Mouse (Mus musculus) adrenal gland, postnatal 36 days (tissue): ENCODE measurements around the gene Dynlt1f. TPM values are rescaled to one million over a fixed set of nuclear protein-coding genes. Genes with fewer than 3 reads are reported as not detected.
A peak's percentile ranks its signal among the peaks of the same experiment; 100 is the strongest.
"Not testable (repeated sequence)": the region's sequence is repeated elsewhere in the genome, so short reads cannot be mapped to it uniquely, and the experiment has no call there.

Experiments
- DNase-seq, 2 experiments: peaks; one replicate each; pipeline ENCODE4 v3.0.0; 2021; ENCODE audit warnings: mixed read lengths in 1 of 2
- long read RNA-seq, 2 experiments: library from polyadenylated mRNA; stranded (forward); transcript quantifications; one replicate each; pipeline ENCODE4 v2.0.0; 2021; ENCODE audit warnings: borderline sequencing depth in 2 of 2
- total RNA-seq, 2 experiments: library from RNA; stranded (reverse); gene quantifications; 2 replicates each; pipeline ENCODE4 v1.2.3; 2021

Gene Dynlt1f
- 100 to 1,000 TPM in 1 of 2 experiments, 10 to 100 TPM in 1; 90.1 to 111 TPM for total RNA-seq
- long read RNA-seq, experiment 1, transcript Dynlt1f-201 (5 exons, 771 nt): major isoform, 25 of 35 reads
- long read RNA-seq, experiment 1, partial matches to known transcripts: 3 of 35 reads
- long read RNA-seq, experiment 1, other reads (novel, unspliced or antisense): 6 of 35 reads
- long read RNA-seq, experiment 2, partial matches to known transcripts: 1 of 7 reads
- long read RNA-seq, experiment 2, other reads (novel, unspliced or antisense): 2 of 7 reads

DNA sequence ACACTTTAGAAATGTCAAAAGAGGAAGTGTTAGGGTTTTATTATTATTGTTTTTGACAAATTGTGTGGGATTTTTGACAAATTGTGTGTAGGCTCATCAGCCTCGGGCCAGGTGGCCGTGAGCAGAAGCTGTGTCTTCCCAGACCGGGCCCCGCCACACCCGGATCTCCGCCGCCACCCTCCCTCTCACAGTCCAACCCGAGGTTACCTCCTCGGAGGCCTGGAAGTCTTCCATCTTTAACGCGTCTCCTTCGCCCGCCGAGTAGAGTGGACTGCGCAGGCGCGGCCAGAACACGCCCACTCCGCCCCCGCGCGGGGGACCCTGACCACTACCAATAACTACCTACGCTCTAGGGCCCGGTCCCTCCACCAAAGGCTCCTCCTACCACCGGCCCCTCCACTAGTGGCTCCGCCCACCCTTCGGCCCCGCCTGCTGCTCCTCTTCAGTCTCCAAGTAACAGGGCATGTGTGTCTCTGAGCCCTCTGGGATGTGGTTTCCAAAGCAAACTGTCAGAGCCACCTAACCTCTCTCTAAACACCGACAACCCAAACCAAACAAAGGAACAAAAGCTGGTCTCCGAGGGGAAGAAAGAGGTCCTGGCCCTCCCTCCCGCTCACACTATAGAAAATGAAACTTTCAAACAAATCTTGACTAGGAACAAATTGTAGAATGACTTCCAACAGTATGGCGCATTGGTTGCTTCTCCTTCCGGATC lies at the start of gene Dynlt1f:
TSS of gene Dynlt1f (minus strand) at position 334 of the 715 bp plus-strand sequence.
- DNase-seq: peak; percentile 66 to 75

DNA sequence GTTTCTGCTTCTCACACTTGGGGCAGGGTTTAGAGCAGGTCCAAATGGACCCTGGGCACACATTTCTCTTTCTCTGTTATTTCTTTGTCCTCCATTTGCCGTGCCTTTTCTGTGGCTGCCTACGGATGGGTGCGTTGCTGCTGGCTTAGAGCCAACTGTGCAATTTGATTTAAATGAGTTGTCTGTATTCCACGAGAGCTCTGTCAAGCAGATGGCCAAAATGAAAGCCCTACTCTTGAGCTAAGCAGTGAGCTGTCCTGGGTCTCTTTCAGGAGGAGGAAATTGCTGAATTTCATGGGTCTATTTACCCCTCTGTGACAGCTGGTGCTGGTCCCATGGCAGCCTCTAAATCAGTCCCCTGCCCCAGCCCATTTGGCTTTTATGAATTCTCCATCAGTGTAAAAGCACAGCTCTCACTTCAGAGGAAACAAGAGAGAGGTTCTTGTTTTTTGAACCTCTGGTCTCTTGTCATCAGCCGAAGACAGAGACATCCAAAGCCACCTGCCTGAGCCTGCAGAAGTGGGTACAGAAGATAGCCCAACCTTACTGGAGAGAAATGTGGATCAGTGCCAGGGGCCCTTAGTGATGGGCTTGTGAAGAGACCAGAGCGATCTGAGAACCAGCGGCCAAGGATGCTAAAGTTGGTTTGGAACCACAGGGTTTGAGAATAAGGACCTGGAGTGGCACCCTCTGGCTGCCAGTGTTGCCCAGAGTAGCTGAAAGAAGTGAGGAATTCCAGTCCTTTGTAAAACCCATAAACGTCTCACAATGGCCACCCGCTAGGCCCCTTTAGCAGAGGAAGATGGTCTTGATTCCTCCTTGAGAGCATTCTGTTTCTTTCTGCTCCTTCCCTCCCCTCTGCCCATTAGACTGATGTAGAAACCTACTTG lies 47.9 kb upstream of the Dynlt1f start:
- not testable (repeated sequence) for DNase-seq

DNA sequence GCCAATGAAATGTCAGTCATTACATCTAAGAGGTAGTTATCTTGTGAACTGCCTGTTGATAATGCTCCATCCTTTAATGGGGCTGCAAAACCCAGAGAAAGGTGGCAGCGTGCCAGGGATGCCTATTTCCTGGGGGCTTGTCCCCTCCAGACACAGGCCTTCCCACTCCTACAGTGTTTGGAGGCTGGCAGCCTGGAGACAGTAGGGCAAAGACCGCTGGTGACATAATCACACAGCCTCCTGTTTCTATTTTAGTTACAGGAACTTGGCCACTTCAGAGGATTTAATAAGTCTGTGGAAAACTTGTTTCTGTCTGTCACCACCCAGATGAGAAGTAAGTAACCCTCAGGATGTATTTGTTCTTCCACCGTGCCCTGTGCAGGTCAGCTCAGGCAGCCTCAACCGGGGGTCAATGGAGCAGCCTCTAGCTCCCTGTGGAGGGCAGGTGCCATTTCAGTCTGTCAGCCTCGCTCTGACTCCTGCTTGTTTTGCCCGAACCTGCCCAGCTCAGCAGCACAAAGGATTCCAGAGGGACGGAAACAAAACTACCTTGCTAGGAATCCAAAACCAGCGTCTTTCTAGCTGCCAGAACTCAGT lies 47.0 kb upstream of the Dynlt1f start:
- not testable (repeated sequence) for DNase-seq

DNA sequence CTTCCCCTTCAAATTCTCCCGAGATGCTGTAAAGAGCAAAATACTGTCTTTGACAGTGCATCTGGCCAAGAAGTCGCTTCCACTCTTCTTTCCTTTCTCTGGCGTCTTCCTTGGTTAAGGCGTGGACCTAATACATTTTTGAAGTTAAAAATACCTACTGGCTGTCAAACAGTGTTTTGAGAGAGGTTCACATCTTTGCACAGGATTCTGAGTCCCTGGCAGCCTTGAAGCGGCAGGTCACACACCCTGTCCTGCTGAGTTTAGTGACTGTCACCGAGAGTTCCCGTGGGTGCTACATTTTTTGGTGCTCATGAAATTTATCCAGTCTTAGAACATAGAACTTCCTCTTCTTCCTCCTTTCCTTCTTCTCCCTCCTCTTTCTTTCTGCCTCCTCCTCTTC lies 44.4 kb upstream of the Dynlt1f start:
- DNase-seq: not testable (repeated sequence)

DNA sequence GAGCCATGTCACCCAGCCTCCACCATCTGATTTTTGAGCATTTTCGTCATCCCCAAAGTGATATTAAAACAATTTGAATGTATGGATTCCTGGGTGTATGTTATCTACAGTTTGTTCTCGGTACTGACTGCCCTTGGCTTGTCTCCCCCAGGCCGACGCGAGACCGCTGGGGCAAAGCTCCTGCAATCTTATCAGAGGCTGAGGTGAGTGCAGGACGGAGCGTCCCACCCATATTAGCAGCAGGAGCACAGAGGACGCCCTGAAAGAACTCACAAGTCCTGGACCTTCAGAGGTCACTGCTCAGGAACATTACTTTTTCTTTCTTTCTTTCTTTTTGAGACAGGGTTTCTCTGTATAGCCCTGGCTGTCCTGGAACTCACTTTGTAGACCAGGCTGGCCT lies 43.8 kb upstream of the Dynlt1f start:
- not testable (repeated sequence) for DNase-seq

DNA sequence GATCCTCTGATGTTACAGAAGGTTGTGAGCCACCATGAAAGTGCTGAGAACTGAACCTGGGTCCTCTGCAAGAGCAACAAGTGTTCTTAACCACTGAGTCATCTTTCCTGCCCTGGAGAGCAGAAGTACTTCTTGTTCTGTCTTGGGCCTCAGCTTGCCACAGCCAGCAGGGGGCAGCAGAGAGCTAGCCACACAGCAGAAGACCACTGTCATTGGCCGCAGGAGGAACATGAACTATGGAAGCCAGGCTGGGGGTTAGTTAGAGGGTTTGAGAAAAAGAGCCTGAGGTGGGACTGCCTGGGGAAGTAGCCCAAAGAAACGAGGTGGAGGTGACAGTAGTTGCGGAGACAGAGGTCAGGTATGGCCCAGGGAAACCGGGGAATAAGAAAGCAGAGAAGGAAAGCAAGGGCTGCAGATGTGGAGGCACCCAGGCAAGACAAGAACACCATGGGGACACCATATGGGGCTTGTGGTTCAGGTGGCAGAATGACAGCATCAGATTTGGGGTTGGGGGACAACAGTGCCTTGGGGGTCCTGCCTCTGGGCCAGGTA lies 41.6 kb upstream of the Dynlt1f start:
- peak; percentile 57 to 59 for DNase-seq

DNA sequence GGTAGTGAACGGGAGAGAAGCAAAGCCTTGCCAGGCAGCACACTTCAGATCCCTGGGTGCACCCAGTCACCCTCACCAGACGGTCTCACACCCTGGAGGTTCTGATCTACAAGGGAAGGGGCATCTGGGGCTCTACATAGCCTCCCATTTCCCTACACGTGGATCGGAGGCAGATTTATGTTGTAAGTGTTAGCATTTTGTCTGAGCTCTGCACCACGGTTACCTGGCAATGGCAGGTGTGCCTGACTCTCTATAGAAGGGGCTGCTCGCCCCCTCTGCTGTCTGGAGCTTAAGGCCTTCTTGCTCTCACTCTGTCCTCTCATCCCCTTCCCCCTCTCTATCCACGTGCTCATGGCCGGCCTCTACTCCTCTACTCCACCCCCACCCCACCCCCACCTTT lies 40.8 kb upstream of the Dynlt1f start:
- not testable (repeated sequence) for DNase-seq

DNA sequence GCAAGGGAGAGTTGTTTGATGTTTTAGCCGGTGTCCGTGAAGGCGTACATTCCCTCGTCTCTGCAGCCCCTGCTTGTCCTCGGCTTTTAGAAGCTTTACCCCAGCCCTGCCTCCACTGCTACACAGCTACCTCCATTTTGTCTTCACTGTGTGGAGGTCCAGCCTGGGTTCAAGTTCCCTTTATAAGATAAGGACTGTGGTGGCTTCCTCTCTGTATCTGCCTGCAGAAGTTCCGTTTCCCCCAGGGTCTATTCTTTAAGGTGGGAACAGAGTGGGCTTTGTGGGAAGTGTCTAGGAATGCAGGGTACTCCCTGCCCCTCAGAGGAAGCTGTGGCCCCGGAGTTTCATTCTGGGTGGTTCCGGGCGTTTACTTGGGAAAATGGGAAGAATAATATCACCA lies 40.0 kb upstream of the Dynlt1f start:
- DNase-seq: not testable (repeated sequence)

DNA sequence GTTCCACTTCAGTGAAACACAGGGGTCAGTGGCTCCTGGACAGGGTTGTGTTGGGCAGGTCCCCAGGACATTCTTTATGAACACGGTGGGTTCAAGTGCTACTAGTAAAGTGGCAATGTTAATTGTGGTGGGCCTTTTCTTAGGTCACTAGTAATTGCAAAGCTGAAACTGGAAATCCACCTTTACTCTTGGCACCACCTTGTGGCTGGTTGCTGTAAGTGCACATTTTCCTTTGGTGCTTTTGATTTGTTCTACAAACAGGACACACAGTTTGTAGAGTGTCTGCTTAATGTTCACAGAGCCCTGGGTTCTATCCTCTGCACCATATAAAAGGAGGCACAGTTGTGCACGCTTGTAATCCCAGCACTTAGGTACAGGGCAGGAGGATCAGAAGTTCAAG lies 35.9 kb upstream of the Dynlt1f start:
- DNase-seq: peak; percentile 82 to 88

DNA sequence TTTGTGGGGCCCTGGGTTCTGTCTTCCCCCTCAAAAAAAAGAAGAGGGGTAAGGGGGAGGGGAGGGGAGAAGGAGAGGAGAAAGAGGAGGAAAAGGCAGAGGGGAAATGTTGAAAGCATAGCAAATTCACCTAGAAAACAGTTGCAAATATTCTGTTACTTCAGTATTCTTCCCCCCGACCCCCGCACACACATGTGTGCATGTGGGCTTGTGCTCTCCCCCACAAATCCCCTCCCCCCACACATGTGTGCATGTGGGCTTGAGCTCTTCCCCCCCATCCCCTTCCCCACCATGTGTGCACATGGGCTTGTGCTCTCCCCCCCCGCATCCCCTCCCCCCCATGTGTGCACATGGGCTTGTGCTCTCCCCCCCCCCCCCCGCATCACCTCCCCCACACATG lies 33.6 kb upstream of the Dynlt1f start:
- DNase-seq: not testable (repeated sequence)

DNA sequence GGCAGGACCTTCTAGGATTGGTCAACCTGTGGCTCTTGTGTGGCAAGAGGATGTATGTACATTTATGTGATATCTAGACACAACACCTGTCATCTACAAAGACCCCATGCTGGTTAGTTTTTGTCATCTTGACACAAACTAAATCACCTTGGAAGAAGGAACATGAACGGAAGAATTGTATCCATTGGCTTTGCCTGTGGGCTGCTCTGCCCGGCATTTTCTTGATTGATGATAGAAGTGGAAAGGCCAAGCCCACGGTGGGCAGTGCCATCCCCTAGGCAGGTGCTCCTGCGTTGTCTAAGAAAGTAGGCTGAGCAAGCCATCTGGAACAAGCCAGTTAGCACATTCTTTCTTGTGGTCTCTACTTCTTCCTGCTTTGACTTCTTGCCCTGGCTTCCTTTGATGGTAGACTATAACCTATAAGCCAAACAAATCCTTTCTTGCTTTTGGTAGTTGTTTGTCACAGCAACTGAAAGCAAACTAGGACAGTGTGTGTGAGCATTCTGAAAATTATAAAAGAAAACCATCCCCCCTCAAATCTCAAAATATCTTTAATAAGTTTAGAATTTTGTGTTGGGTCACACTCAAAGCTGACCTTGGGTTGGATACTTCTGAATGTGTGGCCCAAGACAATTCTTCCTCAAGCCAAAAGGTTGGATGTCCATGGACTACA lies 30.7 kb upstream of the Dynlt1f start:
- not testable (repeated sequence) for DNase-seq

DNA sequence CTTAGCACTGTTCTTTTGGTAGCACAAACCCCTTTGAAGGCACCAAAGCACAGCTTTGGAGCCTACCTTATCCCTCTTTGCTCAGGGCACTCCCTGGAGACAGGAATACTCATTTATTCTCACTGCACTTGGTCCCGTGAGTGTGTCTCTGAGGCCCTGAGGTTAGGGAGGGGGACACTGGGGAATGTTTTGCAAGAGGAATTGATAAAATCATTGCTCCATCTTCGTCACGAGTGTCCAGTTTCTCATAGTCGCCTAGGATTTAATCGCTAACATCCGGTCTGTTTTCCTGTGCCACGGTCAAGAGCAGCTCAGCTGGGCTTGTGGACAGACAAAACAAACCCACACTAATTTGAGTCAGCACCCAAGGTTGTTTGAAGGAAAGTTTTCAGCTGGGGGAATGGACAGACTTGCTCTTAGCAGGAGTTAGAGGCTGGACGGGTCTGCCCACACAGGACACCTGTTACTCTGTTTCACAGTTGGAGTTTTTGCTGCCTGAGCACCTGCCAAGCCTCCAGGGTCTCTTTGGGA lies 29.7 kb upstream of the Dynlt1f start:
- DNase-seq: not testable (repeated sequence)

DNA sequence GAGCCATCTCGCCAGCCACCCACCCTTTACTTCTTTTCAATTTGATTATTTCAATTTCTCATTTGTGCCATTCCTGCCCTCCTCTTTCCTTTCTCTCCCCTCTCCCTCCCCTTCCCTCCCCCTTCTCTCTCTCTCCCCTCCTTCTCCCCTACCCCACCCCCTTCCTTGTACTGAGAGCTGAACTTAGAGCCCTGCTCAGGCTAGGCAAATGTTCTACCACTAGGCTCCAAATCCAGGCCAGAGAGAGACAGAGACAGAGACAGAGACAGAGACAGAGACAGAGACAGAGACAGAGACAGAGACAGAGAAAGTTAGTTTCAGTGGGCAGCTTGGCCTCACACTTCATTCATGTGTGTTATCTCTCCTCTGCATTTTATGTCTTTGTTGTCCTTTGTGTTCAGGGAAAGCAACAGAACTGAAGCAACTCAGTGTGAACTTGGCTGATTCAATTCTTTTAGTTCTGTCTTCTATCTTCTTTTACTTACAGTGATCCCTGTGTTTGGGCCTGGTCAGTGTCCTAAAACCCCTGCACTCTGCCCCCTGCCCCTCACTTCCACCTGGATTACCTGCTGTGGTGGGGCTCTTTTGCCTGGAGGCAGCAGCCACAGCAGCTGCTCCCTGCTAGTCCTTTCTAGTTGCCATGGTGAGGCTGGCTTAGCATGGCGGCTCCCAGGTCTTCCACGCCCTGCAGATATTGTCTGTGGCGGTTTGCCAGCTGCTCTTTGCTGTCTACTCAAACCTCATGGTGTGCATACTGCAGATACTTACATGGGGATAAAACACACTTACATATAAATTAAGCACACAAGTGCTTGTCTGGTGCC lies 29.0 kb upstream of the Dynlt1f start:
- not testable (repeated sequence) for DNase-seq

DNA sequence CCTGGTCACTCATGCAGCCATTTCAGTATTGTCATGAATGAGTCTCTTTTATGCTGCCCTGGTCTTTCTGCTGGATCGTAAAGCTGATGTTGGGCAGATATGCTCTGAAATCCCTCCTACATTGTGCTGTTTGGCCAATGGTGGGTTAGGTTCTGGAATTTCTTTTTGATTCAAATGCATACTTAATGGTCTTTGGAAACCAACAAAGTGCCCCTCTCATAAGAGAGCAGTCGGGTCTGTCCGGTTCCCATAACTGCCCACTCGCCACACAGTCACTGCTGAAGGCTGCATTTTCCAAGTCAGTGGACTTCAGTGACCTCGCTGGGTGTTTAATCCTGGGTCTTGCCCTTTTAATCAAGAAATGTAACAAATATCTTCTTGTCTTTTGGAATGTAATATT lies 28.0 kb upstream of the Dynlt1f start:
- not testable (repeated sequence) for DNase-seq

DNA sequence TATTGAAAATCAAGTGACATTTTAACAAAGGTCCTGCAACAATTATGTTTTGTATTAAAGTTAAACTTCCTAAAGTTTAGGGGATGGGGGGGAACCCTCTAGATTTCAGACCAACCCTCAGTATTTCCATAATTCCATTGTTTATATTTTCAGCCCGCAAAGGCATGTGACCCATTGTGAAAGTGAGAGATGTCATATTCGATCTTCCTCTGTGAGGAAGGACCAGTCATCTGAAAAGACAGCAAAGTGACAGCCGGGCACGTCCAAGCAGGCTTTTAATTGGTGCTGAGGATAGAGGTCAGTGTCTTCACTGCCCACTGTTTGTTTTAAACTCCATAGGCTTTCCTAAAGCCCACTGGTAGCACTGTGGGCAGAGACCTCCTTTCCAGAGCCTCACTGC lies 26.0 kb upstream of the Dynlt1f start:
- DNase-seq: not testable (repeated sequence)

DNA sequence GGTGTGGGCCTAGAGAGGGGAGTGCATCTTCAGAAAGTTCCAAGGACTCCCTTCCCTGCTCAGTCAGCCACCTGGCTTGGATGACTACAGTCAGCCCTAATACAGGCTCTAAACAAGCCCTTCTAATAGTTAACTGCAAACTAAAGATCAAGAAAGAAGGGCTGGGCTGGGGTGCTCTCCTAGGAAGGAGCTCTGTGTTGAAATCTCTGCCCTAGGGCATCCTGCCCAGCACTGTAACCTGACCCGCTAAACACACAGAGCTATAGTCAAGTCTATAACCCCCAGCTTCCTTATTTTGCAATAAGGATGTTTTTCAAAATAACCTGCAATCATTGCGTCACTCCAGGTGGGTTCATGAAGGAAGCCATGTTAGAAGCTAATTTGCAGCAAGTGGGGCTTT lies 22.4 kb upstream of the Dynlt1f start:
- not testable (repeated sequence) for DNase-seq

DNA sequence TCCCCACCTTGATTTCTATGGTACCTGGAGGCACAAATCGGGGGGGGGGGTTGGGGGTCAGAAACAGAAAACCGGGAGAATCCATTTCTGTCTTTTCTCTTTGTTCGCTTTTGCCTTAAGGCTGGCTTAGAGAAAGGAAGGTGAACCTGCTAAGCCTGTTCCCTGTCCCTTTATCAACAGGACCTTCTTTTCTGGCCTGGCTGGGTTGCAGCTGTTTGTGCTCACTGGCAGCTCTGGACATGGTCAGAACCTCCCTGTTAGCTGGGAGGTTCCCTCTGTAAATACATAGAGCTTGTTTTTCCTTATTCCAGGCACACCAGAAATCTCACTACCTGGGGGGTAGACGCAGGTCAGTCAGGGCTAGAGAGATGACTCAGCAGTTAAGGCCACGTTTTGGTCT lies 18.6 kb upstream of the Dynlt1f start:
- not testable (repeated sequence) for DNase-seq

DNA sequence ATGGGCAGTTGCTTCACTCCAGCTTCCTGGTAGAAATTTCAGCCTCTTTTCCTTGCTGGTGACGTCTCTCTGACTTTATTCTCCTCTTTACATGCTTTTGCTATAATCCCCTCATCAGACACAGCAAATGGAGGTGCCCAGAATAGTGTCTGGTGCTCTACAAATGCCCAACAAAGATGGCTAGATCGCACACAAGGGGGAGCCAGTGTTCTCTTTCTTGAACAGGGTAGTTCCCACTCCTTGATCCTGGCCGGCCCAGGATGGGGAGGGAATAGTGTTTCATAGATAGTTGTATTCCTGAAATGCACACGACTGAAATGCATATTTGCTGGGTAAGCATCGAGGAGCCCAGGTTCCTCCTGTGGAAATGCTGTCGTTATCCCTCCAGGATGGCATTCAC lies 12.8 kb upstream of the Dynlt1f start:
- not testable (repeated sequence) for DNase-seq

DNA sequence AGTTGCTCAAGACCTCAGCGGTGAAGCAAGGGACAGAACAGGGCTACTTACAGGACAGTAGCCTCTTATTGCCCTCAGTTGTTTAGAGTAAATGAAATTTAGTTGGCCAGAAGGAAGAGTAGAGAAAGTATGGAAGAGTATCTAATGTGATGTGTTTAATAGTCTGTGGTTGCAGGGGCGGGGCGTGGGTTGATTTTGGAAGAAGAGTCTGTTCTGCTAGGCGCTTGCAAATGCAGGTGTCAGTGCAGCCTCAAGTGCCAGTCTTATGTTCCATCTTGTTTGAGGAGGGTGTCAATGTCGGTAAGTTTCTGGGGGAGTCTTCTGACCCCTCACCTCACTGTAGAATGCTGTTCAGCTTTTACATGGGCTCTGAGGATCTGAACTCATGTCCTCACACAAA lies 9.7 kb upstream of the Dynlt1f start:
- DNase-seq: not testable (repeated sequence)

DNA sequence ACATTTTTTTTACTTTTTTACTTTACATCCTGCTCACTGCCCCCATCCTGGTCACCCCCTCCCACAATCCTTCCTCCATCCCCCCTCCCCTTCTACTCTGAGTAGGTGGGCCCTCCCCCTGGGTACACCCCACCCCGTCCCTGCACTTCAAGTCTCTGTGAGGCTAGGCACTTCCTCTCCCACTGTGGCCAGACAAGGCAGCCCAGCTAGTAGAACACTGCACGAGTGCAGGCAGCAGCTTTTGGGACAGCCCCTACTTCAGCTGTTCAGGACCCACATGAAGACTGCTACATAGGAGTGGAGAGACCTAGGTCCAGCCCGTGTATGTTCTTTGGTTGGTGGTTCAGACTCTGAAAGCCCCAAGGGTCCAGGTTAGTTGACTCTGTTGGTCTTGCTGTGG lies 7.1 kb upstream of the Dynlt1f start:
- DNase-seq: not testable (repeated sequence)
